Mouse (Mus musculus) liver, adult 2 months (tissue): Measurements from ENCODE around the gene Olfr488.
"Not testable (repeated sequence)": the region's sequence is repeated elsewhere in the genome, so short reads cannot be mapped to it uniquely, and the experiment has no call there.

Experiments used
- CTCF ChIP-seq: fragments of 200-500 bp; IDR thresholded peaks from 2 replicates; pipeline ENCODE4 v1.5.1; 2011; ENCODE audit warnings: low read depth, low read length, control low read depth
- POLR2A ChIP-seq: fragments of 200-500 bp; IDR thresholded peaks from 2 replicates; pipeline ENCODE4 v1.6.1; 2011; ENCODE audit warnings: low read length, control low read depth; ENCODE audit not compliant: insufficient read depth; ENCODE audit errors: extremely low read depth

GRCm38 (mm10) chr7:108214536-108214935 is 43.6 kb downstream of the Olfr488 start, which contains the start of gene Olfr487:
- TF ChIP-seq CTCF, POLR2A: not testable (repeated sequence)
